ENCODE assay signal across 10 mouse cellular contexts in genomic region chr11:62070206-62070605, GRCm38 (mm10).
A peak's percentile ranks its signal among the peaks of the same experiment; 100 is the strongest.
DNase-seq lines count a peak whose midpoint lies in the region.
"Had no signal": no experiment of that assay in that cellular context is flagged by ENCODE, and none has a peak within 500 bp of the region (broad histone marks: within the 10 kb centered on the region; RNA-seq: fewer than 3 reads in every experiment).

No protein-coding gene starts in this region.

- DNase-seq in adrenal gland, adult 2 months, result peak; percentile 41
- DNase-seq in adrenal gland, adult 18-20 months (ENCODE audit: low spot score in 2 of 2), result no peak
- peak; percentile 36 to 59 for DNase-seq in lung, adult 18-20 months
- DNase-seq in lung, postnatal 4 days, result no peak
- DNase-seq in cerebellum, adult 18-20 months, result peak; percentile 66 to 76
- DNase-seq in lung, postnatal 10 days, result peak; percentile 11
- DNase-seq in gastrocnemius, adult 18-20 months (ENCODE audit: low spot score), result no peak
- DNase-seq in urinary bladder, adult 18-20 months (ENCODE audit: low spot score in 2 of 2), result no peak
- DNase-seq: liver, postnatal 0 days; spleen, adult 18-20 months had no signal

Comparison
In these comparisons a context has a peak if more than half of its experiments do, and no peak if none do; other contexts are left out.
1. DNase-seq: peak in adrenal gland, adult 2 months (single experiment), lung, adult 18-20 months (2 of 2), cerebellum, adult 18-20 months (2 of 2) and lung, postnatal 10 days (single experiment); none in adrenal gland, adult 18-20 months (0 of 2), lung, postnatal 4 days (0 of 2), gastrocnemius, adult 18-20 months (single experiment) and urinary bladder, adult 18-20 months (0 of 2).